Mouse (Mus musculus) liver, adult 2 months (tissue): ENCODE data around the gene Hist1h4n.
"Not testable (repeated sequence)": the region's sequence is repeated elsewhere in the genome, so short reads cannot be mapped to it uniquely, and the experiment has no call there.

Experiments
- CTCF ChIP-seq: fragments of 200-500 bp; IDR thresholded peaks from 2 replicates; pipeline ENCODE4 v1.5.1; 2011; ENCODE audit warnings: low read depth, low read length, control low read depth
- POLR2A ChIP-seq: fragments of 200-500 bp; IDR thresholded peaks from 2 replicates; pipeline ENCODE4 v1.6.1; 2011; ENCODE audit warnings: low read length, control low read depth; ENCODE audit not compliant: insufficient read depth; ENCODE audit errors: extremely low read depth

- TF ChIP-seq POLR2A = 0 out of 2 replicates have a peak, but pooled peaks have one; percentile 42
- TF ChIP-seq CTCF = not testable (repeated sequence)
Measured at GRCm38 (mm10) chr13:21782361-21783254, 49.4 kb downstream of the Hist1h4n start.
